Mouse (Mus musculus): Measurements from ENCODE around the gene Smurf2.

The Smurf2 gene

GRCm38 (mm10) chr11:106778589-106779387 lies 141.7 kb downstream of the Smurf2 start:
- DNase-seq (ENCODE audit: low read depth, low spot score), result no peak

GRCm38 (mm10) chr11:106778132-106778531 lies 142.4 kb downstream of the Smurf2 start:
- DNase-seq (ENCODE audit: low read depth, low spot score), result no peak

- no peak for DNase-seq (ENCODE audit: low read depth, low spot score)
Observed at GRCm38 (mm10) chr11:106777395-106777794, 143.1 kb downstream of the Smurf2 start.

DNA sequence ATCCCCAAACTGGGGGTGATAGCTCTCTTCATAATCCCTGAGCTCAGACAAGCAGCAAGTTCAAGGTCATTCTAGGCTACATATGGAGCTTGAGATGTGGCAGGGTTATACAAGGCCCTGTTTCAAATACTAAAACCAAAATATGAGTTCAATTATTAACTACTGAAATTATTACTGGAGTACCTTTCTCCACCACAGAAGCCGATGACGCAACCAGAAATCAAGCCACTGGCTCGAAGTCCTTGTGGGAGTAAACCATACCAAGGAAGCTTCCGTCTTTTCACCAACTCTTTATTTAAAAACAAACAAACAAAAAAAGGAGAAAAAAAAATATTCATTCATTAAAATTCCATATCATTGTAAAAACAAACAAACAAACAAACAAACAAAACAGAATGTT lies 143.6 kb downstream of the Smurf2 start:
- DNase-seq (ENCODE audit: low read depth, low spot score), result no peak

GRCm38 (mm10) chr11:106773061-106773460 lies 147.5 kb downstream of the Smurf2 start:
- no peak for DNase-seq (ENCODE audit: low read depth, low spot score)

DNA sequence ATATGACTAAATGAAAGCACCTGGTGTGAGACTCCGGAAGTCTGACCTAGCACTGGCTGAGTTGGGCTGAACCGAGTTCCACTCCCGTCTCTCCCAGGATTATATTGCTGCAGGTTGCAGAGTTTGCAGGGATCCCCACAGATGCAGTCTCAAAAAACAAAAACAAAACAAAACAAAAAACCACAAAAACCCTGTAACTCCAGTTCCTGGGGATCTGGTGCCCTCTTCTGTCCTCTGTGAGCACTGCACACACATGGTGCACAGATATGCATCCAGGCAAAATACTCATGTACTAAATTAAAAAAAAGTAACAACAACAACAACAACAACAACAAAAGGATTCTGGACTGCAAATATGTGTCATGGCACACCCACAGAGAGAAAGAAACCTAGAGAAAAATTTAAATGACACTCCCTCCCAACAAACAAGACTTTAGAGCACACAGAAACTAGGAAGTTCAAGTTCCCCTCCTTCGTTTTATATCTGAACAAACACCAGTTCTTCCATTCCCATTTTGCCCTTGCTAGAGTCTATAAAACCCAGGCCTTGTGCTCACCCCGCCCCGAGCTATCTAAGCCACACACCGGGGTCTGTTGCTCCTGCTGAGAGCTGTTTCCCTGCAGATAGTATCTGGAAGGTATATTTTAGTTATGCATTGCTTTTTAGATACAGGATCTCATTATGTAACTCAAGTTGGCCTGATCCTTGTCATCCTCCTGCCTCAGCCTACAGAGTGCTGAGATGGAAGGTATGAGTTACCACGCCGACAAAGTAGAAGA lies 150.1 kb downstream of the Smurf2 start:
- DNase-seq (ENCODE audit: low read depth, low spot score), result no peak
